Mouse (Mus musculus): ENCODE results near the gene C8a. TPM values are rescaled to one million over a fixed set of nuclear protein-coding genes. Genes with fewer than 3 reads are reported as not detected.

Gene C8a
- polyA plus RNA-seq, 1 experiment = 0.05 TPM

DNA sequence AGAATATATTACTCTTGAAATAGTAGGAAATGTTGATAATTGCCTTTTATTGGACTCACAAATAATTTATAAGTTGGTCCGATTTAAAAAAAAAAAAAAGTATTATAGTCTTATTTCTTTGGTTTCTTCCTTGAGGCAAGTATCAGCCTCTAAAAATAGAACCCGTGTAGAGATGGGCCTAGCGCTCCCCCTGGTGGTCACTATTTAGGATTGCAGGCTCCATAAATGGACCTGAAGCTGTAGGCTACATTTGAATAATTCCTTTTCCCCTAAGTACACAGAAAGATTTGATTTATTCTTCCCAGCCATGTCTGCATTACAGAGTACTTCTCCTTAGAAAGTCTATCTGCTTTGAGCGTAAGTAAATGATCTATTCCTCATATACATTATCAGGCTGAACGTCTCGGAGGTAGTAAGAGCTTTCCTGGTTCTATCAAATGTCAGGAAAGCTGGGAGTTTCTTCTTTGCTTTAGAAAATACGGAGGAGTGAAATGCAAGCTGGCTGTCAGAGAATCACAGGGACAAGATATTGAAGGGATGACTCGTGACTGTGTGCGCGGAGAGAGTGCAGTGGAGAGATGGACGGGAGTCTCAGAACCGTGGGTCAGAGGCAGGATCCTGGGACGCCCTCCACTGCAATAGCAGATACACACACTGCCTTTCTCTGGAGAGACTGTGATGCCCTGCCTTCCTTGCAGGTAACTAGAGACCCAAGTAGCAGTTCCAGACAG is 18.0 kb upstream of the C8a start:
- Histone ChIP-seq H3K4me1 (ENCODE audit: control insufficient read depth, insufficient read depth, low read length) (peaks cover 9% of the 10 kb centered on the region), H3K27me3 (ENCODE audit: control insufficient read depth, insufficient read depth, low read length) (no peaks in the 10 kb centered on the region), H3K4me3 (replicated peaks; ENCODE audit: insufficient read depth, low read depth, low read length) (no peak overlapping the region), H3K27ac (ENCODE audit: insufficient read depth, low read length) (no peak overlapping the region)
- peak; percentile 57 to 58 for DNase-seq
- TF ChIP-seq CTCF (IDR thresholded peaks at IDR 0.05; ENCODE audit: borderline replicate concordance, insufficient read depth, low read depth, low read length) (peak; percentile 81; the same call in 1 of the 2 replicates), POLR2A (IDR thresholded peaks at IDR 0.05; ENCODE audit: borderline replicate concordance, insufficient read depth, low read length) (no peak)
- 62% methylated on average over 13 of the region's 13 CpGs for WGBS

DNA sequence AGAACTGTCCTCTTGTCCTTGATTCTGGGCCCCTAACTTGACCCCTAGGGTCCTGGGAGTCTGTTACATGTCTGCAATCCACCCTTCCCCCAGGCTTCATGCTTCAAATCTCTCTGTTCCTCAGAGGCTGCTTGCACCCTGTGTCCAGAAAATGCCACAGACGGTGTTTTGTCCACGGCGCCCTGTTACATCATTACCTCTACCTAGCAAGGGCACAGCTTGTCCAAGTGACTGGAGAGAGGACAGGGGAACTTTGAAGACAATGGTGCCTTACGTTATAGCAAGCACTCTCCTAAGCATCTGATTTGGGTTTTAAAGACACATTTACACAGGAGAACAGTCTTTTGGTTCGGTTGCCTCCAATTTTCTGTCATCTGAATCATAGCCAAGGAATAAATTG is 17.4 kb upstream of the C8a start:
- 59% methylated on average over 5 of the region's 5 CpGs for WGBS
- no peak for TF ChIP-seq CTCF (IDR thresholded peaks at IDR 0.05; ENCODE audit: borderline replicate concordance, insufficient read depth, low read depth, low read length)
- TF ChIP-seq POLR2A (IDR thresholded peaks at IDR 0.05; ENCODE audit: borderline replicate concordance, insufficient read depth, low read length) = no peak
- no peak for DNase-seq
- Histone ChIP-seq H3K27me3 (ENCODE audit: control insufficient read depth, insufficient read depth, low read length) (no peaks in the 10 kb centered on the region), H3K4me1 (ENCODE audit: control insufficient read depth, insufficient read depth, low read length) (peaks cover 9% of the 10 kb centered on the region), H3K27ac (ENCODE audit: insufficient read depth, low read length) (no peak overlapping the region), H3K4me3 (replicated peaks; ENCODE audit: insufficient read depth, low read depth, low read length) (no peak overlapping the region)

DNA sequence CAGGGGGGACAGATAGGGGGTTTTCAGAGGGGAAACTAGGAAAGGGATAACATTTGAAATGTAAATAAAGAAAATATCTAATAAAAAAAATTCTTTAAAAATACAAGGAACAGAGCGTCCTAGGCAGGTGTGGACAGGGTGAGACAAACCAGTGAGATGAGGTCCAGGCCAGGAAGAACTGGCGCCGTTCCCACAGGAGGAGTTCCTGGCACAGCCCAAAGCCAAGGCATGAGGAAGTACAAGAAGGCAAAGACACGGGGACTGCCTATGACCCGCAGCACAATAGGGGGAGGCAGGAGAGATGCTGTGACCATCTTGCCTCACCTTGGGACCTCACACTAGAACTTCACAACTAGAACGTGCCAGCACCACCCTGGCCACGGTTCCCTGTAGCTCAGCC is 15.5 kb upstream of the C8a start:
- Histone ChIP-seq H3K4me3 (replicated peaks; ENCODE audit: insufficient read depth, low read depth, low read length) (no peak overlapping the region), H3K4me1 (ENCODE audit: control insufficient read depth, insufficient read depth, low read length) (peaks cover 9% of the 10 kb centered on the region), H3K27me3 (ENCODE audit: control insufficient read depth, insufficient read depth, low read length) (no peaks in the 10 kb centered on the region), H3K27ac (ENCODE audit: insufficient read depth, low read length) (no peak overlapping the region)
- WGBS = 33% methylated on average over 7 of the region's 7 CpGs
- peak; percentile 59 to 67 for DNase-seq
- no peak for TF ChIP-seq POLR2A (IDR thresholded peaks at IDR 0.05; ENCODE audit: borderline replicate concordance, insufficient read depth, low read length)
- TF ChIP-seq CTCF (IDR thresholded peaks at IDR 0.05; ENCODE audit: borderline replicate concordance, insufficient read depth, low read depth, low read length) = no peak

DNA sequence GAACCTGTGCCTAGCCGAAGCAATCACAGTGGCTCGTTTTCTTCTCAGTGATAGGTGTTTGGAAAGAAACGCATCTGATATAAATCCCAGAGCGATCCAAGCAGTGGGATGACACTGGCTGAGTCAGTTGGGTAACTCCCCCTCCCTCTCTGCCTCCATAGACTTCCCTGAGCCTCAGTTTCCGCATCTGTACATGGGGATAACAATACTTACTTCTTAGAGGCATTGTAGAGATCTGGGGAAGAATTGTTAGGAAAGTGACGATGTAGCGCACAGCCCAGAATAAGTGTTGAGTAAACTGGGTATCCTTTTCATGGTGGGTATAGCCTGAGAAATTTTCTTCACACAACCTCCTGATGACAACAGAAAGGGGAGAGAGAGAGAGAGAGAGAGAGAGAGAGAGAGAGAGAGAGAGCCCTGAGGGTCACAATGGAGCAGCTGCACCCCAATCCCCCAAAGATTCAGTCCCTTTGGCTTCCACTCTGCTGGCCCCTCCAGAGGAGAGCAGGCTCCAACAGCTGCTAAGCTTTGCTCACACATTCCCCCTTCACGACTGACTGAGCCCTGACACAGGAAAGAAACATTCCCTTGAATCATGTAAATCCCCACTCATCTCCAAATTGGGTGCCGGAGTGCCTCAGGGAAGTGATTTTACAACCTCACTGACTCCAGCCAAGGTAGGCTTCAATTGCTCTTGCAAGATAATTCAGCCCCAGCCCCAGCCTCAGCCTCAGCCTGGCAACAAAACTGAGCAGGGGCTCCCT is 12.5 kb upstream of the C8a start:
- H3K4me3 ChIP-seq (replicated peaks; ENCODE audit: insufficient read depth, low read depth, low read length) = no peak overlapping the region
- H3K4me1 ChIP-seq (ENCODE audit: control insufficient read depth, insufficient read depth, low read length) = peaks cover 9% of the 10 kb centered on the region
- no peak for DNase-seq
- no peak overlapping the region for H3K27ac ChIP-seq (ENCODE audit: insufficient read depth, low read length)
- 82% methylated on average over 9 of the region's 9 CpGs for WGBS
- H3K27me3 ChIP-seq (ENCODE audit: control insufficient read depth, insufficient read depth, low read length) = no peaks in the 10 kb centered on the region
- no peak for TF ChIP-seq POLR2A (IDR thresholded peaks at IDR 0.05; ENCODE audit: borderline replicate concordance, insufficient read depth, low read length)

DNA sequence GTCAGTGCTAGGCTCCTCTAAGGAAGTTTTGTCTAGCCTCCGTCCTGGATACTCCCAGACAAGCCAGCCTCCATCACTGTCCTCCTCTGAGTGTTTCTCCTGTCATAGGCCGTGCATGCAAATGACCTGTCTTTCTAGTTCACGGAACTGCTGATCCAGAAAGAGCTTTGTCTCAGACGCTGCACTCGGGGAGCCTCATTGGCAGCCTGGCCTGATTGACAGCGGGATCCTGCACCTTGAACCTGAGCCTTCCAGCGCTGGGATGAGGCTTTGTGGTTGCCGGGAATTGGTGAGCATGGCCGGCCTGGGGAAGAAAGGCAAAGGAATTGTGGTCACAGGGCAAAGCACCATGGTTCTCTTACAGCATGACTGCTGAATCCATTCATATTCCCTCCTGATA is 11.3 kb upstream of the C8a start:
- WGBS = 62% methylated on average over 9 of the region's 9 CpGs
- DNase-seq = no peak

DNA sequence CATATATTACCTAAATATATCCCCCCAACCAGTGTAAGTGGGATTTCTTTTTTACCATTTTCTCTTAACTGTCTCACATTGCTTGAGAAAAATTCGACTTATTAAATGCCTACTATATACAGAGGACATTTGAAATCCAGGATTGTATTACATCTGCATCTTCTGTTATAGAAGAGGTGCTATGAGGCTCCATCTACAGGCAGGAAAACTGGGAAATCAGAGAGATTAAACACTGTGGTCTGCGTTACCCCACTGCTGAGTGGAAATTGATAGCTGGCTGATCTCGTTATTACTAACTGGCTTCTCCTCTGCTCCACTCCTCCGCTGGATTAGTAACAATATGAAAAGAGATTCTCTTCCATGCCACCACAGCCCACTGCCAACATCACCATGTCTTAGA is 366 bp downstream of the C8a start:
- 81% methylated on average over 4 of the region's 4 CpGs for WGBS
- no peak overlapping the region for H3K4me3 ChIP-seq (replicated peaks; ENCODE audit: insufficient read depth, low read depth, low read length)
- no peaks in the 10 kb centered on the region for H3K27me3 ChIP-seq (ENCODE audit: control insufficient read depth, insufficient read depth, low read length)
- TF ChIP-seq CTCF (IDR thresholded peaks at IDR 0.05; ENCODE audit: borderline replicate concordance, insufficient read depth, low read depth, low read length) = no peak
- no peak for TF ChIP-seq POLR2A (IDR thresholded peaks at IDR 0.05; ENCODE audit: borderline replicate concordance, insufficient read depth, low read length)
- H3K4me1 ChIP-seq (ENCODE audit: control insufficient read depth, insufficient read depth, low read length) = no peaks in the 10 kb centered on the region
- no peak for DNase-seq
- no peak overlapping the region for H3K27ac ChIP-seq (ENCODE audit: insufficient read depth, low read length)

More for the DNA sequence above, 11.3 kb upstream of the C8a start:
- no peaks in the 10 kb centered on the region; the same call in 1 of the 2 replicates for H3K27me3 ChIP-seq (ENCODE audit: control insufficient read depth, insufficient read depth, low read length)
- TF ChIP-seq CTCF (IDR thresholded peaks at IDR 0.05; ENCODE audit: borderline replicate concordance, insufficient read depth, low read depth, low read length) (no peak), POLR2A (IDR thresholded peaks at IDR 0.05; ENCODE audit: borderline replicate concordance, insufficient read depth, low read length) (no peak)
- H3K4me3 ChIP-seq (replicated peaks; ENCODE audit: insufficient read depth, low read depth, low read length) = no peak overlapping the region
- H3K27ac ChIP-seq (ENCODE audit: insufficient read depth, low read length) = no peak overlapping the region
- H3K4me1 ChIP-seq (ENCODE audit: control insufficient read depth, insufficient read depth, low read length) = peaks cover 6% of the 10 kb centered on the region

DNA sequence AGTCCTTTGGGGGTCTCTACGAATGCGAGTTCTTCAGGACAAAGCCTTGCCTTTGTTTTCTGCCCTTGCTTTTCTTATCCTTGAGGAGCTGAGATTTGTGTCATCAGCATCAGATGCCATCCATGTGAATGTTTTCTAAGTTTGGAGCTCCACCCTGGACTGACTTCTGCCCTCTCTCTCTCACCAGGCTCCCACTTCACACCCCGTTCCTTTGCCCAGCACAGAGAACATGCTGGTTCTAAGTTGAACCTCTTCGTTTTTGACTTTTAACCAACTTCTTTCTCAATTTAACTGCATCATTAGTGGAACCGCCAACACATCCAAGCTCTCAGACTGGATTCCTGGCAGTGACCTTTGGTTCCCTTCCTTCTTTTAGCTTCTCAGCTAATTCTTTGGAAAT is 6.0 kb downstream of the C8a start:
- Histone ChIP-seq H3K27ac (ENCODE audit: insufficient read depth, low read length) (no peak overlapping the region), H3K4me3 (replicated peaks; ENCODE audit: insufficient read depth, low read depth, low read length) (no peak overlapping the region), H3K27me3 (ENCODE audit: control insufficient read depth, insufficient read depth, low read length) (no peaks in the 10 kb centered on the region), H3K4me1 (ENCODE audit: control insufficient read depth, insufficient read depth, low read length) (no peaks in the 10 kb centered on the region)
- no peak for DNase-seq
- TF ChIP-seq POLR2A (IDR thresholded peaks at IDR 0.05; ENCODE audit: borderline replicate concordance, insufficient read depth, low read length) (no peak), CTCF (IDR thresholded peaks at IDR 0.05; ENCODE audit: borderline replicate concordance, insufficient read depth, low read depth, low read length) (no peak)
- WGBS = 92% methylated on average over 5 of the region's 5 CpGs

DNA sequence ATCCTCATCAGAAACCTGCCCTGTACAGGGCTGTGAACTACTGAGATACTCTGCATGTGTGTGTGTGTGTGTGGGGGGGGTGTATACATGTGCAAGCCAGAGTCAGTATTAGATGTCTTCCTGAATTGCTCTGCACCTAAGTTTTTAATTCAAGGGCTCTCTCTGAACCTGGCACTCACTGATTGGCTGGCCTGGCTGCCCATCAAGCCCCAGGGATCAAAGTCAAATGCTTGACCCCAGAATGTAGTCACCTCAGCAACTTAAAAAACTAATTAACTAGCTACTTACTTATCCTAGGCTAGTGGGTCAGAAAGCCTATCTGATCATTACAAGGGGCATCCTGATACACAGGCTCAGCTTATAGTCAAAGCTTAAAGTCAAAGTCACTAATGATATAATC is 6.6 kb downstream of the C8a start:
- Histone ChIP-seq H3K27me3 (ENCODE audit: control insufficient read depth, insufficient read depth, low read length) (no peaks in the 10 kb centered on the region), H3K4me3 (replicated peaks; ENCODE audit: insufficient read depth, low read depth, low read length) (no peak overlapping the region)

More for the DNA sequence above, 6.6 kb downstream of the C8a start:
- TF ChIP-seq POLR2A (IDR thresholded peaks at IDR 0.05; ENCODE audit: borderline replicate concordance, insufficient read depth, low read length) = no peak
- TF ChIP-seq CTCF (IDR thresholded peaks at IDR 0.05; ENCODE audit: borderline replicate concordance, insufficient read depth, low read depth, low read length) = no peak
- no peak for DNase-seq
- no peaks in the 10 kb centered on the region for H3K4me1 ChIP-seq (ENCODE audit: control insufficient read depth, insufficient read depth, low read length)
- H3K27ac ChIP-seq (ENCODE audit: insufficient read depth, low read length) = no peak overlapping the region

Measured in cerebellum, adult 2 months (tissue).